Mouse (Mus musculus): ENCODE measurements at regions not wholly inside any gene's neighbourhood (a gene's known extent, or its start where the extent isn't known, plus 50 kb on each side); places are given as distances from the start of the nearest gene placed in this dataset.

DNA sequence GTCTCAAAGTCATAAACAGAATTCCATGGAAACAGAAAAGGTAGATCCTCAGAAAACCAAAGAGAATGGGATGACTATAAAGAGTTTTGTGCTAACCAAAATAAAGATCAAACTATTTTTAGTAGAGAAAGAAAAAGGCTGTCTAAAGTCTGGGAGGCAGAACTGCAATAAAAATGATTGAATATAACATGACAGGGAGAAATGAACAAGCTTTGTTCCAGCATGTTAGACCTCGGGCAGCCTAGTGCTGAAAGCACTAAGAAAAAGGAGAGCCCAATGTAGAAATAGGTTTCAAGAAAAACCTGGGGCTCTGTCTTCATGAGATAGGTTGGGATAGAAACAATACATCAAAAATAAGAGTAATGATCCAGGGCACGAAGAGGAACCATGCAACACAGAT lies 135.4 kb upstream of the Pcdh7 start:
- intact Hi-C loops (cut with DNase I): no loop called here
- DNase-seq (ENCODE audit: low spot score in 2 of 2): no peak

DNA sequence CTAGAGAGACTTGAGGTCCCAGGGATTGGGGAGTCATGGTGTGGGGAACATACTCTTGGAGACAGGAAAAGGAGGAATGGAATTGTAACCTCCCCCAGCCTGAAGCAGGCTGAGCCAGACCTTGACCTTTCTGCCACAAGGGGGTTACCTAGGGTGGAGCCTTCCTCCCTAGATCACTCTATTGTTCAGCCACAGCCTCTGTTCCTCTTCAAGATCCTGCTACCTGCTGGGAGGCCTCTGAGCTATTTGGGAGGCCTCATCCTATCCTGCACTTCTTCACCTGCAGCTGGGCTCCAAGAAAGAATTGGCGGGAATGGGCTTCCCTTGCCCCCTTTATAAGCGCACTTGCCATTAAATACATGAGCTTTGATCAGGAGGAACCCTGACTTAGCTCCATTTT lies 130.8 kb upstream of the Pcdh7 start:
- no peak for DNase-seq (ENCODE audit: low spot score in 2 of 2)
- intact Hi-C loops (cut with DNase I): no loop called here

- intact Hi-C loops (cut with DNase I): no loop called here
These were observed 121.8 kb upstream of the Pcdh7 start for GRCm38 (mm10) chr5:57595924-57596323.

DNA sequence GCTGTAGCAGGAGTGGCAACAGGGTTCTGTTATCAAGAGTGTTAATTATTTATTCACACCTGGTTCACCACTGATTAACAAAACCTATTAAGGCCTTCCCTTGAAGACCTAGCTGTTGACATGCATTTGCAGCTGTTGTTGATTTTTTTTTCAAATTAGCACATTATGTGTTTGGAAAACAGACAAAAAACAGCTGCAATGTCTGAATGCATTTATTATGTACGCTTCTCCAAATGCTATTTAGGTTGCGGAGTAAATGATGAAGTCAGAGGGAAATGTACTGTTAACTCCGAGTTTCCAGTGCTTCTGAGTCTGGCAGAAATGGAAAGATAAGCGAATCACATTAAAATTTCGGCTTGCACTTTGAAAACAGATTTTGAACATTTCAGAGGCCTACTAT lies 120.7 kb upstream of the Pcdh7 start:
- no peak for DNase-seq (ENCODE audit: low spot score in 2 of 2)
- intact Hi-C loops (cut with DNase I): no loop called here

More at GRCm38 (mm10) chr5:57595924-57596323, 121.8 kb upstream of the Pcdh7 start:
- DNase-seq (ENCODE audit: low spot score in 2 of 2): peak in 1 of 2 experiments; percentile 40

DNA sequence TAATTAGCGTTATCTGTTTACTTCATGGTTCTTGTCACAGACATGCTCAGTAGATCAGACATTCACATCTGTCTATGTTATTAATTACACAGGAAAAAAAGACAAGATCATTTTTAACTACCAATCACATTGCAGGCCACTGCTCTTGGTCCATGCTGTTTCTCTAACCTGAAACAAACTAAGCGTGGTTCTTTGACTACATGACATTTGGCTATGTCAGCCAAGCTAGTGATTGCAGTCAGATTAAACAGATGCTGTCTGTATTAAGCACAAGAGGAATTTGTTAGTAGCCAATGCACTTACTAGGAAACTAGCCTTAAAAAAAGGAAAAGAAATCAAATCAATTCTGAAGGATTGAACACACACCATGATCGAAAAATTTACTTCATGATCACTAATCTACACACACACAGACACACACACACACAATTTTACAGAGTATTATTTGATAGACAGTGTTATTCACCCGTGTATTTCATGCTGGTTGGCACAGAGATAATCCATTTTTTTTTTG lies 119.5 kb upstream of the Pcdh7 start:
- intact Hi-C loops (cut with DNase I): no loop called here
- DNase-seq (ENCODE audit: low spot score in 2 of 2): no peak

Data from left cerebral cortex, postnatal 14 days (tissue).